Mouse (Mus musculus): Measurements from ENCODE around the gene Notch2.

The Notch2 gene

GRCm38 (mm10) chr3:97993920-97994545 lies 19.3 kb upstream of the Notch2 start:
- no peak for DNase-seq (ENCODE audit: low spot score in 2 of 2)

GRCm38 (mm10) chr3:97994818-97995217 lies 18.5 kb upstream of the Notch2 start:
- DNase-seq (ENCODE audit: low spot score in 2 of 2): no peak

GRCm38 (mm10) chr3:97998349-97998748 lies 15.0 kb upstream of the Notch2 start:
- DNase-seq (ENCODE audit: low spot score in 2 of 2): peak in 1 of 2 experiments; percentile 23

- DNase-seq (ENCODE audit: low spot score in 2 of 2): no peak
Observed at GRCm38 (mm10) chr3:98003558-98003957, 9.8 kb upstream of the Notch2 start.

- DNase-seq (ENCODE audit: low spot score in 2 of 2): no peak
Observed at GRCm38 (mm10) chr3:98004231-98004630, 9.1 kb upstream of the Notch2 start.

- no peak for DNase-seq (ENCODE audit: low spot score in 2 of 2)
Observed at GRCm38 (mm10) chr3:98005306-98005705, 8.0 kb upstream of the Notch2 start.

GRCm38 (mm10) chr3:98006046-98006691 lies 7.2 kb upstream of the Notch2 start:
- no peak for DNase-seq (ENCODE audit: low spot score in 2 of 2)

- DNase-seq (ENCODE audit: low spot score in 2 of 2): no peak
Observed at GRCm38 (mm10) chr3:98006973-98007372, 6.4 kb upstream of the Notch2 start.

- no peak for DNase-seq (ENCODE audit: low spot score in 2 of 2)
Observed at GRCm38 (mm10) chr3:98008143-98008542, 5.2 kb upstream of the Notch2 start.

- no peak for DNase-seq (ENCODE audit: low spot score in 2 of 2)
Observed at GRCm38 (mm10) chr3:98009190-98009840, 4.0 kb upstream of the Notch2 start.

GRCm38 (mm10) chr3:98013086-98013400 lies 284 bp upstream of the Notch2 start:
- no peak for DNase-seq (ENCODE audit: low spot score in 2 of 2)

- DNase-seq (ENCODE audit: low spot score in 2 of 2): no peak
Observed at GRCm38 (mm10) chr3:98015205-98016171, 2.2 kb downstream of the Notch2 start.

GRCm38 (mm10) chr3:98016901-98017591 lies 3.7 kb downstream of the Notch2 start:
- DNase-seq (ENCODE audit: low spot score in 2 of 2): no peak

GRCm38 (mm10) chr3:98018187-98018586 lies 4.9 kb downstream of the Notch2 start:
- no peak for DNase-seq (ENCODE audit: low spot score in 2 of 2)

GRCm38 (mm10) chr3:98020431-98021229 lies 7.3 kb downstream of the Notch2 start:
- no peak for DNase-seq (ENCODE audit: low spot score in 2 of 2)

GRCm38 (mm10) chr3:98024288-98024848 lies 11.0 kb downstream of the Notch2 start:
- no peak for DNase-seq (ENCODE audit: low spot score in 2 of 2)

GRCm38 (mm10) chr3:98025521-98025920 lies 12.2 kb downstream of the Notch2 start:
- DNase-seq (ENCODE audit: low spot score in 2 of 2): no peak

GRCm38 (mm10) chr3:98025921-98026880 lies 12.9 kb downstream of the Notch2 start:
- no peak for DNase-seq (ENCODE audit: low spot score in 2 of 2)

GRCm38 (mm10) chr3:98027371-98027774 lies 14.0 kb downstream of the Notch2 start:
- DNase-seq (ENCODE audit: low spot score in 2 of 2): no peak

All from left cerebral cortex, adult 9 months (tissue).